Mouse (Mus musculus) forebrain, postnatal 0 days (tissue): ENCODE results near the gene Cmah. TPM values are rescaled to one million over a fixed set of nuclear protein-coding genes. Genes with fewer than 3 reads are reported as not detected.

ENCODE experiments used
- ATAC-seq: fragments of 200-750 bp; cut with Nextera tagmentation; 2 replicates; pipeline ENCODE4 v1.8.0; 2017; ENCODE audit warnings: mild to moderate bottlenecking, moderate library complexity
- DNase-seq: peaks from one replicate; pipeline ENCODE4 v3.0.0-alpha.2; 2015
- H3K27ac ChIP-seq: fragments of 300-500 bp; sonication (generic); 2 replicates; pipeline ENCODE4 v1.5.1; 2014; ENCODE audit warnings: low read depth, mild to moderate bottlenecking, antibody characterized with exemption, low read length, moderate library complexity, mixed read lengths
- H3K27me3 ChIP-seq: fragments of 300-500 bp; sonication (generic); 2 replicates; pipeline ENCODE4 v1.6.1; 2014; ENCODE audit warnings: mild to moderate bottlenecking, low read length, mixed read lengths; ENCODE audit not compliant: insufficient read depth
- H3K36me3 ChIP-seq: fragments of 300-500 bp; sonication (generic); 2 replicates; pipeline ENCODE4 v1.6.1; 2014; ENCODE audit warnings: mild to moderate bottlenecking, moderate library complexity; ENCODE audit not compliant: insufficient read depth
- H3K4me1 ChIP-seq: fragments of 300-500 bp; sonication (generic); 2 replicates; pipeline ENCODE4 v1.6.1; 2014; ENCODE audit warnings: antibody characterized with exemption; ENCODE audit not compliant: insufficient read depth
- H3K4me2 ChIP-seq: fragments of 300-500 bp; sonication (generic); 2 replicates; pipeline ENCODE4 v1.6.1; 2014; ENCODE audit warnings: low read depth, mild to moderate bottlenecking, moderate library complexity
- H3K4me3 ChIP-seq: fragments of 300-500 bp; sonication (generic); 2 replicates; pipeline ENCODE4 v1.5.1; 2014; ENCODE audit warnings: low read depth, low read length, mixed read lengths
- H3K9ac ChIP-seq: fragments of 300-500 bp; sonication (generic); 2 replicates; pipeline ENCODE4 v1.6.1; 2014; ENCODE audit warnings: mild to moderate bottlenecking
- H3K9me3 ChIP-seq: fragments of 300-500 bp; sonication (generic); 2 replicates; pipeline ENCODE4 v1.6.1; 2016; ENCODE audit warnings: low read length
- CTCF ChIP-seq: sonication (generic); IDR thresholded peaks from 2 replicates; pipeline ENCODE4 v1.5.1; 2016; ENCODE audit warnings: antibody characterized with exemption, control low read depth, low read depth
- WGBS: fragments of 180-500 bp; shearing (Covaris S2); extraction: QIAGEN DNeasy Blood & Tissue Kit; methylation state at CpG from one replicate; pipeline ENCODE4 v1.1.7; 2014; 5-methylcytosine and 5-hydroxymethylcytosine counted together
- polyA plus RNA-seq: library from polyadenylated mRNA; unstranded; fragments of >200 nt; fragmentation: Nextera tagmentation; extraction: Ambion mirVana; gene quantifications from 2 replicates; pipeline ENCODE4 v1.2.1, GENCODE M21; 2015
- total RNA-seq: library from RNA; depleted of rRNA; stranded (reverse); fragments of >200 nt; gene quantifications from 2 replicates; pipeline ENCODE4 v1.2.3, GENCODE M21; 2014

Gene Cmah
- total and polyA plus RNA-seq, 2 experiments from 2014 or later, result 0.08 TPM; not detected in 1

- ATAC-seq, result no peak
- Histone ChIP-seq H3K9me3 (no peaks in the 10 kb centered on the region), H3K9ac (no peak overlapping the region), H3K27me3 (no peaks in the 10 kb centered on the region), H3K4me1 (no peaks in the 10 kb centered on the region), H3K27ac (no peak overlapping the region), H3K36me3 (no peaks in the 10 kb centered on the region), H3K4me2 (no peak overlapping the region), H3K4me3 (no peak overlapping the region)
- no peak for TF ChIP-seq CTCF
- 85% methylated on average over 6 of the region's 6 CpGs for WGBS
- no peak for DNase-seq
These were observed 180.0 kb downstream of the Cmah start for GRCm38 (mm10) chr13:24507156-24507555.

GRCm38 (mm10) chr13:24508917-24509316 is 181.7 kb downstream of the Cmah start:
- ATAC-seq (no peak), DNase-seq (no peak)
- H3K4me3 ChIP-seq, result no peak overlapping the region
- no peaks in the 10 kb centered on the region for H3K9me3 ChIP-seq
- H3K9ac ChIP-seq, result no peak overlapping the region
- no peaks in the 10 kb centered on the region for H3K36me3 ChIP-seq
- no peak overlapping the region for H3K4me2 ChIP-seq
- no peak for TF ChIP-seq CTCF
- H3K27ac ChIP-seq, result no peak overlapping the region
- H3K27me3 ChIP-seq, result no peaks in the 10 kb centered on the region
- 48% methylated on average over 1 of the region's 1 CpGs for WGBS
- H3K4me1 ChIP-seq, result no peaks in the 10 kb centered on the region

GRCm38 (mm10) chr13:24511367-24511766 is 184.2 kb downstream of the Cmah start:
- H3K4me2 ChIP-seq, result no peak overlapping the region
- no peak overlapping the region for H3K27ac ChIP-seq
- H3K27me3 ChIP-seq, result no peaks in the 10 kb centered on the region
- DNase-seq (no peak), ATAC-seq (no peak)
- no peaks in the 10 kb centered on the region for H3K4me1 ChIP-seq
- 74% methylated on average over 1 of the region's 1 CpGs for WGBS
- H3K4me3 ChIP-seq, result no peak overlapping the region
- H3K9ac ChIP-seq, result no peak overlapping the region
- H3K36me3 ChIP-seq, result no peaks in the 10 kb centered on the region
- H3K9me3 ChIP-seq, result no peaks in the 10 kb centered on the region
- TF ChIP-seq CTCF, result no peak

GRCm38 (mm10) chr13:24511932-24512520 is 184.8 kb downstream of the Cmah start:
- WGBS, result 73% methylated on average over 14 of the region's 14 CpGs
- no peak for TF ChIP-seq CTCF

GRCm38 (mm10) chr13:24513717-24514116 is 186.5 kb downstream of the Cmah start:
- no peak overlapping the region for H3K9ac ChIP-seq
- WGBS, result 84% methylated on average over 3 of the region's 3 CpGs
- no peak overlapping the region for H3K4me2 ChIP-seq
- H3K4me3 ChIP-seq, result no peak overlapping the region
- no peak for TF ChIP-seq CTCF
- H3K4me1 ChIP-seq, result no peaks in the 10 kb centered on the region
- H3K9me3 ChIP-seq, result no peaks in the 10 kb centered on the region
- no peak overlapping the region for H3K27ac ChIP-seq
- H3K36me3 ChIP-seq, result no peaks in the 10 kb centered on the region
- no peak for ATAC-seq
- no peaks in the 10 kb centered on the region for H3K27me3 ChIP-seq
- no peak for DNase-seq

More at GRCm38 (mm10) chr13:24511932-24512520, 184.8 kb downstream of the Cmah start:
- ATAC-seq (no peak), DNase-seq (no peak)
- Histone ChIP-seq H3K9ac (no peak overlapping the region), H3K27me3 (no peaks in the 10 kb centered on the region), H3K4me1 (no peaks in the 10 kb centered on the region), H3K36me3 (no peaks in the 10 kb centered on the region), H3K27ac (no peak overlapping the region), H3K4me2 (no peak overlapping the region), H3K4me3 (no peak overlapping the region), H3K9me3 (no peaks in the 10 kb centered on the region)

GRCm38 (mm10) chr13:24515101-24515675 is 188.0 kb downstream of the Cmah start:
- Histone ChIP-seq H3K4me3 (no peak overlapping the region), H3K27me3 (no peaks in the 10 kb centered on the region), H3K4me2 (no peak overlapping the region), H3K9me3 (no peaks in the 10 kb centered on the region), H3K36me3 (no peaks in the 10 kb centered on the region), H3K27ac (no peak overlapping the region), H3K9ac (no peak overlapping the region), H3K4me1 (no peaks in the 10 kb centered on the region)
- WGBS, result 60% methylated on average over 6 of the region's 6 CpGs
- no peak for TF ChIP-seq CTCF
- ATAC-seq, result no peak
- DNase-seq, result no peak

- DNase-seq (no peak), ATAC-seq (no peak)
- Histone ChIP-seq H3K4me1 (peaks cover 13% of the 10 kb centered on the region), H3K27me3 (no peaks in the 10 kb centered on the region), H3K4me3 (no peak overlapping the region), H3K4me2 (no peak overlapping the region), H3K27ac (no peak overlapping the region), H3K9me3 (no peaks in the 10 kb centered on the region), H3K9ac (no peak overlapping the region), H3K36me3 (no peaks in the 10 kb centered on the region)
- WGBS, result 66% methylated on average over 2 of the region's 2 CpGs
- no peak for TF ChIP-seq CTCF
These were observed 190.6 kb downstream of the Cmah start for GRCm38 (mm10) chr13:24517757-24518156.
